Mouse (Mus musculus) small intestine, adult 2 months (tissue): ENCODE data around the gene Zp1. TPM values are rescaled to one million over a fixed set of nuclear protein-coding genes. Genes with fewer than 3 reads are reported as not detected.

Experiments used
- H3K27ac ChIP-seq: fragments of 200-500 bp; 2 replicates; pipeline ENCODE4 v1.5.1; 2012; ENCODE audit warnings: low read depth, low read length, control low read depth, inconsistent platforms; ENCODE audit not compliant: insufficient read depth
- H3K27me3 ChIP-seq: fragments of 200-500 bp; 2 replicates; pipeline ENCODE4 v1.6.1; 2012; ENCODE audit warnings: mild to moderate bottlenecking, moderate library complexity, low read length, inconsistent platforms; ENCODE audit not compliant: control insufficient read depth, insufficient read depth
- H3K36me3 ChIP-seq: fragments of 200-500 bp; 2 replicates; pipeline ENCODE4 v1.6.1; 2012; ENCODE audit warnings: mild to moderate bottlenecking, low read length, control low read depth, inconsistent platforms; ENCODE audit not compliant: control insufficient read depth, insufficient read depth
- H3K4me1 ChIP-seq: fragments of 200-500 bp; 2 replicates; pipeline ENCODE4 v1.6.1; 2012; ENCODE audit warnings: low read length, inconsistent platforms, mixed read lengths; ENCODE audit not compliant: control insufficient read depth, insufficient read depth, insufficient read length
- H3K4me3 ChIP-seq: fragments of 200-500 bp; 2 replicates; pipeline ENCODE4 v1.5.1; 2012; ENCODE audit warnings: low read depth, mild to moderate bottlenecking, control low read depth, inconsistent platforms, low read length, moderate library complexity
- CTCF ChIP-seq: fragments of 200-500 bp; IDR thresholded peaks from 2 replicates; pipeline ENCODE4 v1.5.1; 2012; ENCODE audit warnings: low read depth, mild to moderate bottlenecking, control low read depth, inconsistent platforms, low read length, moderate library complexity, mixed read lengths; ENCODE audit not compliant: insufficient replicate concordance, insufficient read length; ENCODE audit errors: extremely low read depth
- POLR2A ChIP-seq: fragments of 200-500 bp; IDR thresholded peaks from 2 replicates; pipeline ENCODE4 v1.6.1; 2012; ENCODE audit warnings: low read depth, mild to moderate bottlenecking, control low read depth, inconsistent platforms, low read length, moderate library complexity
- WGBS: fragments of 180-500 bp; shearing (Covaris S2); methylation state at CpG from one replicate; pipeline ENCODE4 v1.1.7; 2018; 5-methylcytosine and 5-hydroxymethylcytosine counted together
- polyA plus RNA-seq: library from polyadenylated mRNA; depleted of rRNA; stranded (reverse); fragments of >200 nt; gene quantifications from 2 replicates; pipeline ENCODE4 v1.2.3, GENCODE M21; 2012

Zp1 gene
- polyA plus RNA-seq, 1 experiment, result 0.14 TPM

GRCm38 (mm10) chr19:10949558-10949957 is 29.1 kb upstream of the Zp1 start:
- peaks cover 12% of the 10 kb centered on the region for H3K4me1 ChIP-seq
- 19% methylated on average over 9 of the region's 9 CpGs for WGBS
- peak overlapping the region; percentile 78 for H3K4me3 ChIP-seq
- peak overlapping the region; percentile 11; the same call in 1 of the 2 replicates for H3K27ac ChIP-seq
- TF ChIP-seq CTCF (no peak), POLR2A (no peak)
- no peaks in the 10 kb centered on the region for H3K27me3 ChIP-seq
- H3K36me3 ChIP-seq, result peaks cover 7% of the 10 kb centered on the region; the same call in 1 of the 2 replicates

DNA sequence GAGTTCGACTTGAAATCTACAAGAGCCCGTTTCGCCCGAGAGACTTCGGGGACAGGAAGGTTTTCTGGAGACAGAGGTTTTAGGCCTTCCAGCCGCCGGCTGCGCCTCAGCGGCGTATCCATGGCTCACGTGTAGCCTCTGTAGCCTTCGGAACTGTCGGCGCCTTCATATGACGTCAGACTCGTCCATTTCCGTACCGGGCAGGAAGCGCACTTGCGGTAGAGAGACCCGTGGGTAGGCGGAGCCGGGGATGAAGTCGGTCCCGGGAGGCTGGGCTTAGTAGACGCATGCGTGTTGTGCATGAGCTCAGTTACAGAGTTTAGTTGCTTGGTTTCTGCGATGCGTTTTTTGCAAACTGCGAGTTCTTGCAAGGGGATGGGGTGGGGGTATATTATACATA is 28.7 kb upstream of the Zp1 start, which contains the start of gene Ccdc86:
Ccdc86 (minus strand) TSS at position 155 of the 400 bp plus-strand sequence.
- Histone ChIP-seq H3K27ac (peak within 1 kb of the TSS; percentile 11; the same call in 1 of the 2 replicates), H3K36me3 (peaks cover 10% of the 10 kb centered on the region), H3K4me3 (peak within 1 kb of the TSS; percentile 78), H3K27me3 (no peaks in the 10 kb centered on the region), H3K4me1 (peaks cover 12% of the 10 kb centered on the region)
- under 1% methylated on average over 30 of the region's 30 CpGs for WGBS
- no peak for TF ChIP-seq CTCF
- peak; percentile 58 for TF ChIP-seq POLR2A

DNA sequence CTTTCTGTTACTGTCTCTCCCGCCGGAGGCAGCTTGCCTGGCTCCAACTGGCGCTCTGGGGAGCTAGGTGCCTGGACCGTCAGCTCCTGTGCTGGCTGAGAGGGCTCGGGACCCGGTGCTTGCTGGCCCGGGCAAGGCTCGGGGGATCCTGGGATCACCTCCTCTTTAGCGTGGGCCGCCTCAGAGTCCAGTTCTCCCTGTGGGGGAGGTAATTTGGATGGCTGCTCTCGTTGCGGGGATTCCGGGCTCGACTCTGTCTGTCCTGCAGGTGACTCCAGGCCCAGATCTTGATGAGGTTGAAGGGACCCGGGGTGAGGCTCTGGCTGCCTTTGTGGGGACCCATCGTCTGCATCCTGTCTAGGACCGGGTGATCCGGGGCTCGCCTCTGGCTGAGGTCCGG is 28.0 kb upstream of the Zp1 start:
- WGBS, result under 1% methylated on average over 20 of the region's 20 CpGs
- Histone ChIP-seq H3K4me1 (peaks cover 12% of the 10 kb centered on the region), H3K27ac (no peak overlapping the region), H3K27me3 (no peaks in the 10 kb centered on the region), H3K4me3 (peak overlapping the region; percentile 78), H3K36me3 (peaks cover 16% of the 10 kb centered on the region)
- no peak for TF ChIP-seq POLR2A
- TF ChIP-seq CTCF, result no peak

GRCm38 (mm10) chr19:10947219-10947618 is 26.8 kb upstream of the Zp1 start:
- 55% methylated on average over 5 of the region's 5 CpGs for WGBS
- 0 out of 2 replicates have a peak overlapping the region, but pooled peaks have one; percentile 3 for H3K4me3 ChIP-seq
- peaks cover 27% of the 10 kb centered on the region for H3K36me3 ChIP-seq
- no peak overlapping the region for H3K27ac ChIP-seq
- H3K27me3 ChIP-seq, result no peaks in the 10 kb centered on the region
- H3K4me1 ChIP-seq, result peaks cover 12% of the 10 kb centered on the region
- TF ChIP-seq CTCF (no peak), POLR2A (no peak)

- 55% methylated on average over 3 of the region's 3 CpGs for WGBS
- peaks cover 32% of the 10 kb centered on the region for H3K36me3 ChIP-seq
- no peak overlapping the region for H3K4me3 ChIP-seq
- no peaks in the 10 kb centered on the region for H3K27me3 ChIP-seq
- TF ChIP-seq POLR2A, result no peak
- TF ChIP-seq CTCF, result no peak
- H3K27ac ChIP-seq, result no peak overlapping the region
- peaks cover 12% of the 10 kb centered on the region for H3K4me1 ChIP-seq
Measured at GRCm38 (mm10) chr19:10946506-10946905, 26.1 kb upstream of the Zp1 start.

GRCm38 (mm10) chr19:10943955-10944354 is 23.5 kb upstream of the Zp1 start:
- H3K36me3 ChIP-seq, result peaks cover 32% of the 10 kb centered on the region
- no peaks in the 10 kb centered on the region for H3K27me3 ChIP-seq
- no peak for TF ChIP-seq POLR2A
- no peak overlapping the region; the same call in 1 of the 2 replicates for H3K27ac ChIP-seq
- H3K4me1 ChIP-seq, result peaks cover 18% of the 10 kb centered on the region
- H3K4me3 ChIP-seq, result no peak overlapping the region
- 72% methylated on average over 3 of the region's 3 CpGs for WGBS

DNA sequence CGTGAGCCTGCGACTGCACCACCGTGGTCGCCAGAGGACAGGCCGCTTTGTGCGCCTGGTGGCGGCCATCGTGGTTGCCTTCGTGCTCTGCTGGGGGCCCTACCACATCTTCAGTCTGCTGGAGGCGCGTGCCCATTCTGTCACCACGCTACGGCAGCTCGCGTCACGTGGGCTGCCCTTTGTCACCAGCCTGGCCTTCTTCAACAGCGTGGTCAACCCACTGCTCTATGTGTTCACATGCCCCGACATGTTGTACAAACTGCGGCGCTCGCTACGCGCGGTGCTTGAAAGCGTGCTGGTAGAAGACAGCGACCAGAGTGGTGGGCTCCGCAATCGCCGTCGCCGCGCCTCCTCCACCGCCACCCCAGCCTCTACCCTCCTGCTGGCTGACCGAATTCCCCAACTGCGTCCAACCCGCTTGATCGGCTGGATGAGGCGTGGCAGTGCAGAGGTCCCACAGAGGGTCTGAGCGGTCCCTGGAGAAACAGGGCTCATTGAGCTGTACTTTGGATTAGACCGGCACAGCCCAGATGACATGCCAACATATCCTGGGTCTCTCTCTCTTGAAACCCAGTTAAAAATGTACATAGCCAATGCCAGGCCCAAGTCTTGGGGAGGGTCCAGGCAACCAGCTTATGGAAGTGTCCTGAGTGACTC is 20.5 kb upstream of the Zp1 start:
- Histone ChIP-seq H3K4me3 (peak overlapping the region; percentile 44), H3K36me3 (peaks cover 32% of the 10 kb centered on the region), H3K27ac (no peak overlapping the region), H3K4me1 (peaks cover 12% of the 10 kb centered on the region), H3K27me3 (no peaks in the 10 kb centered on the region)
- no peak for TF ChIP-seq CTCF
- TF ChIP-seq POLR2A, result no peak
- 30% methylated on average over 40 of the region's 40 CpGs for WGBS
